Mouse (Mus musculus): ENCODE results near the gene Vmn1r226. TPM values are rescaled to one million over a fixed set of nuclear protein-coding genes. Genes with fewer than 3 reads are reported as not detected.

Vmn1r226 gene
- polyA plus RNA-seq (2016; fragmentation: Nextera tagmentation; extraction: Ambion mirVana): not detected in 2 replicates

DNA sequence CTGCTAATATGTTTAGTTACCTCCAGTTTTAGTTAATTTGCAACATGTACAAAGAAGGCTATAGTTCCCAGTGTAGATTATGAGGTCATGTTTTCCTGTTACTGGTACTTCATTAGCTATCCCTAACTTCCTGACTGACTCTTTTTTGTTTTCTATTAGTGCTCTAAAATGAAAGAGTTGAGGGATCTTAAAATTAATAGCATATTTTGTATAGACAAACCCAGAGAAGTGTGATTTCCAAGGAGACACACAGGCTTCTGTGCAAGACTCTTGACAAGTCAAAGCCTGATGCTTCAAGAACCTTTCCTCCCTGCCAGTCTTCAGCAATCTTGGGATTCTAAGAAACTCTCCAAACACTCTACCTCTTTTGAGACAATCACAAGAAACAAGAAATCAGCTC is at the start of gene Vmn1r226:
Gene Vmn1r226, plus strand, starts transcription at position 301 of the 400 bp plus-strand sequence.
- no peaks in the 10 kb centered on the region for H3K27me3 ChIP-seq (replicated peaks; ENCODE audit: low read depth, poor library complexity, severe bottlenecking)
- H3K9me3 ChIP-seq: peaks cover 16% of the 10 kb centered on the region; the same call in 1 of the 2 replicates
- H3K36me3 ChIP-seq (replicated peaks): no peaks in the 10 kb centered on the region
- no peaks in the 10 kb centered on the region for H3K4me1 ChIP-seq
- DNase-seq (ENCODE audit: low spot score): no peak
- H3K27ac ChIP-seq (replicated peaks): no peak within 1 kb of the TSS
- no peak within 1 kb of the TSS for H3K4me3 ChIP-seq

DNA sequence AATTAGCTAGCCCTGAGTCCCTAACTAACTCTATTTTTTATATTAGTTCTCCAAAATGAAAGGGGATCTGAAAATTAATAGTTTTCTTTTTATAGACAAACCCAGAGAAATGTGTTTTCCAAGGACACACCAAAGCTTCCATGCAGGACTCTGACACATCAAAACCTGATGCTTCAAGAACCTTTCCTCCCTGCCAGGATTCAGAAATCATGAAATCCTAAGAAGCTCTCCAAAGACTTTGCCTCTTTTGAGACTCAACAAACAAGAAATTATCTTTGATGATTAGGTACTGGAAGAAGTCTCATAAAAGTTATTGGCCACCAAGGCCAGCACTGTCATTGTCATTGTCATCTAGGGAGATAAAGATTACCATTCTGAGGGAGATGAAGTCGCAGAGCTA is 46.9 kb downstream of the Vmn1r226 start, which contains the start of gene Vmn1r227:
Gene Vmn1r227, plus strand, starts transcription at position 301 of the 400 bp plus-strand sequence.
- DNase-seq (ENCODE audit: low spot score): no peak
- 48% methylated on average over 1 of the region's 1 CpGs for WGBS
- H3K9me3 ChIP-seq: peaks cover 2% of the 10 kb centered on the region; the same call in 1 of the 2 replicates
- H3K4me1 ChIP-seq: no peaks in the 10 kb centered on the region
- H3K4me3 ChIP-seq: no peak within 1 kb of the TSS
- no peaks in the 10 kb centered on the region for H3K36me3 ChIP-seq (replicated peaks)
- no peak within 1 kb of the TSS for H3K27ac ChIP-seq (replicated peaks)
- no peaks in the 10 kb centered on the region for H3K27me3 ChIP-seq (replicated peaks; ENCODE audit: low read depth, poor library complexity, severe bottlenecking)

Other genes starting within 250 kb of the Vmn1r226 start
- not detected in 2 replicates for gene Vmn2r108, start 201.5 kb upstream of the Vmn1r226 start, polyA plus RNA-seq (2016; fragmentation: Nextera tagmentation; extraction: Ambion mirVana)
- gene Vmn1r225, start 184.7 kb upstream of the Vmn1r226 start, polyA plus RNA-seq (2016; fragmentation: Nextera tagmentation; extraction: Ambion mirVana): not detected in 2 replicates
- not detected in 2 replicates for gene Vmn2r109, start 118.1 kb upstream of the Vmn1r226 start, polyA plus RNA-seq (2016; fragmentation: Nextera tagmentation; extraction: Ambion mirVana)
- gene Vmn2r110, start 86.4 kb upstream of the Vmn1r226 start, polyA plus RNA-seq (2016; fragmentation: Nextera tagmentation; extraction: Ambion mirVana): 0.04 and 0.05 TPM in 2 replicates
- gene Fpr-rs3, start 58.0 kb upstream of the Vmn1r226 start, polyA plus RNA-seq (2016; fragmentation: Nextera tagmentation; extraction: Ambion mirVana): not detected in 2 replicates
- not detected in 2 replicates for gene Vmn1r227, start 47.0 kb downstream of the Vmn1r226 start, polyA plus RNA-seq (2016; fragmentation: Nextera tagmentation; extraction: Ambion mirVana)
- not detected in 2 replicates for gene Vmn1r228, start 103.3 kb downstream of the Vmn1r226 start, polyA plus RNA-seq (2016; fragmentation: Nextera tagmentation; extraction: Ambion mirVana)
- gene Vmn1r229, start 128.7 kb downstream of the Vmn1r226 start, polyA plus RNA-seq (2016; fragmentation: Nextera tagmentation; extraction: Ambion mirVana): 0.01 TPM in 1 of 2 replicates, not detected in the other
- gene Vmn1r230, start 157.6 kb downstream of the Vmn1r226 start, polyA plus RNA-seq (2016; fragmentation: Nextera tagmentation; extraction: Ambion mirVana): not detected in 2 replicates
- gene Vmn1r231, start 222.2 kb downstream of the Vmn1r226 start, polyA plus RNA-seq (2016; fragmentation: Nextera tagmentation; extraction: Ambion mirVana): not detected in 2 replicates
- gene Vmn1r232, start 236.9 kb downstream of the Vmn1r226 start, polyA plus RNA-seq (2016; fragmentation: Nextera tagmentation; extraction: Ambion mirVana): not detected in 2 replicates

Measured in embryonic facial prominence, embryonic 10.5 days (tissue).